Mouse (Mus musculus): Measurements from ENCODE around the gene Gm21885.

DNA sequence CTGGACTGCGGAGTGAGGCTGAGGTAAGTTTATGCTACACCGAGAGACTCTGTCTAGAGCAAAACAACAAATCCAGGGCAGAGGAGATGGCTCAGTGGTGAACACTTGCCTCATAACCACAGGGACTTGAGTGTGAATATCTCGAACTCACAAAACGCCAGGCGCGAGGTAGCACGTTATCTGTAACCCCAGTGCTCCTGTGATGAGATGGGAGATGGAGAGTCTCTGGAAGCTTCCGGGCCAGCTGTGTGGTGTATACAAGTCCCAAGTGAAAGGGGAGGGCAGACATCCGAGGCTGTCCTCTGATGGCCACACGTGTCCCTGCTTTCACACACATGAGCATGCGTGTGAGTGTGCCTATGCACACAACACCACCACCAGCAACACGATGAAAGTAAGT lies 47.3 kb upstream of the Gm21885 start:
- TF ChIP-seq POLR2A (IDR thresholded peaks at IDR 0.05; ENCODE audit: borderline replicate concordance, low read depth, low read length) (no peak), CTCF (IDR thresholded peaks at IDR 0.05; ENCODE audit: low read depth, low read length) (no peak)

Measured in bone marrow macrophage, adult 2 months (primary cell).